Mouse (Mus musculus): ENCODE measurements around the gene Igsf8. TPM values are rescaled to one million over a fixed set of nuclear protein-coding genes. Genes with fewer than 3 reads are reported as not detected.

Gene Igsf8
- polyA plus RNA-seq, 1 experiment from 2014 or later = 20.5 TPM

GRCm38 (mm10) chr1:172328461-172328860 is 67.0 kb downstream of the Igsf8 start:
- no peak for ATAC-seq

GRCm38 (mm10) chr1:172329131-172329530 is 67.7 kb downstream of the Igsf8 start, which contains the start of gene Kcnj9:
Gene Kcnj9 (minus strand): TSS chr1:172329318.
- Histone ChIP-seq H3K4me1 (peaks cover 9% of the 10 kb centered on the region), H3K4me2 (no peak within 1 kb of the TSS), H3K27ac (no peak within 1 kb of the TSS), H3K9ac (no peak within 1 kb of the TSS), H3K27me3 (replicated peaks) (peaks cover 94% of the 10 kb centered on the region), H3K9me3 (replicated peaks) (no peaks in the 10 kb centered on the region), H3K36me3 (no peaks in the 10 kb centered on the region), H3K4me3 (no peak within 1 kb of the TSS)
- ATAC-seq = no peak
- 29% methylated on average over 9 of the region's 9 CpGs for WGBS (ENCODE audit: insufficient replicate concordance)

More at GRCm38 (mm10) chr1:172328461-172328860, 67.0 kb downstream of the Igsf8 start:
- peaks cover 94% of the 10 kb centered on the region for H3K27me3 ChIP-seq (replicated peaks)
- H3K4me1 ChIP-seq = peaks cover 9% of the 10 kb centered on the region
- no peak overlapping the region for H3K9ac ChIP-seq
- no peak overlapping the region for H3K4me2 ChIP-seq
- H3K36me3 ChIP-seq = no peaks in the 10 kb centered on the region
- H3K27ac ChIP-seq = no peak overlapping the region
- H3K4me3 ChIP-seq = no peak overlapping the region
- H3K9me3 ChIP-seq (replicated peaks) = no peaks in the 10 kb centered on the region
- 55% methylated on average over 7 of the region's 7 CpGs for WGBS (ENCODE audit: insufficient replicate concordance)

DNA sequence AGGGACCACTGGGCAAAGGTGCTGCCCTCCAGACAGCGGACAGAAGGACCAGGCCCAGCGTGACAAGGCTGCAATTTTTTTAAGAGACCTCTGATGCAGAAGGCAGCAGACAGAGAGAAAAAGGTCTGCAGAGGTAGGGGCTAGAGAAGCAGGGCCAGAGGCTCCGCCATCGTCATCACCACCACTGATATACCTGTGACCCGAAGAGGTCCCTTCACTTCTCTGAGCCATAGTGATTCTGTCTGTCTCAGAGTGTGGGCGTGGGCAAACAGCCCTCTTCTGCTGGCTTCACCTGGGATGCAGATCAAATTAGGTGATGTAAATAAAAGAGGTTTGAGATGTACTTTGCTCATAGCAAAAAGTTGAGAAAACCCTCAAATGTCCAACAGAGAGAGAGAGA is 68.2 kb downstream of the Igsf8 start:
- Histone ChIP-seq H3K9me3 (replicated peaks) (no peaks in the 10 kb centered on the region), H3K4me3 (no peak overlapping the region), H3K4me2 (no peak overlapping the region), H3K27ac (no peak overlapping the region), H3K9ac (no peak overlapping the region), H3K36me3 (no peaks in the 10 kb centered on the region), H3K4me1 (peaks cover 9% of the 10 kb centered on the region), H3K27me3 (replicated peaks) (peaks cover 94% of the 10 kb centered on the region)
- ATAC-seq = no peak
- WGBS (ENCODE audit: insufficient replicate concordance) = 56% methylated on average over 6 of the region's 6 CpGs

DNA sequence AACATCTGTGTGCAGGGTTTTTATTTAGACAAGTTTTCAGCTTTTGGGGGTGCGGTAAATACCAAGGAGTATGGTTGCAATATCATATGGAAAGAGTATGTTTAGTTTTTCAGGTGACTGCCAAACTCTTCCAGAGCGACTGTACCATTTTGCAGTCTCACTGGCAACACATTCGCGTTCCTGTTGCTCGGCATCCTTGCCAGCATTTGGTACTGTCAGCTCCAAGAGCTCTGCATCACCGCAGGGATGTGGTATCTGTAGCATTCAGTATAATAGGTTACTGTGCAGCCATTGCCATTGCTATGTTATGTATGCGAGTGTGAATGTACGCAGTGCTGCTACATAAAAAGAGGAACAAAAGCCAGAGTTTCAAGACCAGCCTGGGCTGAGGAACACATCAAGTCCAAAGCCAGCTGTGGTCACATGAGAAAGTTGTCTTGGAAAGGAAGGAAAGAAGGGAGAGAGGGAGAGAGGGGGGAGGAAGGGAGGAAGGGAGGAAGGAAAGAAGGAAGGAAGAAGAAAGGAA is 70.0 kb downstream of the Igsf8 start:
- WGBS (ENCODE audit: insufficient replicate concordance) = 49% methylated on average over 8 of the region's 8 CpGs

GRCm38 (mm10) chr1:172332925-172333324 is 71.5 kb downstream of the Igsf8 start:
- ATAC-seq = no peak
- WGBS (ENCODE audit: insufficient replicate concordance) = 53% methylated on average over 2 of the region's 2 CpGs
- Histone ChIP-seq H3K27me3 (replicated peaks) (peaks cover 91% of the 10 kb centered on the region), H3K4me3 (no peak overlapping the region), H3K27ac (no peak overlapping the region), H3K4me1 (no peaks in the 10 kb centered on the region), H3K4me2 (no peak overlapping the region), H3K9me3 (replicated peaks) (no peaks in the 10 kb centered on the region), H3K9ac (no peak overlapping the region), H3K36me3 (no peaks in the 10 kb centered on the region)

More for the DNA sequence above, 70.0 kb downstream of the Igsf8 start:
- Histone ChIP-seq H3K4me3 (no peak overlapping the region), H3K36me3 (no peaks in the 10 kb centered on the region), H3K27ac (no peak overlapping the region), H3K9me3 (replicated peaks) (no peaks in the 10 kb centered on the region), H3K4me2 (no peak overlapping the region), H3K4me1 (0 out of 2 replicates have a peak, but pooled peaks cover under 1% of the 10 kb centered on the region), H3K9ac (no peak overlapping the region), H3K27me3 (replicated peaks) (peaks cover 94% of the 10 kb centered on the region)
- ATAC-seq = no peak

GRCm38 (mm10) chr1:172333512-172333911 is 72.1 kb downstream of the Igsf8 start:
- Histone ChIP-seq H3K36me3 (no peaks in the 10 kb centered on the region), H3K9me3 (replicated peaks) (no peaks in the 10 kb centered on the region), H3K27ac (no peak overlapping the region), H3K4me2 (no peak overlapping the region), H3K27me3 (replicated peaks) (peaks cover 91% of the 10 kb centered on the region), H3K4me3 (no peak overlapping the region), H3K4me1 (no peaks in the 10 kb centered on the region), H3K9ac (no peak overlapping the region)
- 22% methylated on average over 3 of the region's 3 CpGs for WGBS (ENCODE audit: insufficient replicate concordance)
- ATAC-seq = no peak

- no peak overlapping the region for H3K4me3 ChIP-seq
- no peak overlapping the region for H3K9ac ChIP-seq
- no peak overlapping the region for H3K4me2 ChIP-seq
- H3K4me1 ChIP-seq = peaks cover 6% of the 10 kb centered on the region
- H3K27ac ChIP-seq = no peak overlapping the region
- ATAC-seq = no peak
- H3K36me3 ChIP-seq = no peaks in the 10 kb centered on the region
- peaks cover 89% of the 10 kb centered on the region for H3K27me3 ChIP-seq (replicated peaks)
- WGBS (ENCODE audit: insufficient replicate concordance) = 41% methylated on average over 15 of the region's 15 CpGs
- H3K9me3 ChIP-seq (replicated peaks) = no peaks in the 10 kb centered on the region
Observed at GRCm38 (mm10) chr1:172335804-172336203, 74.4 kb downstream of the Igsf8 start.

- WGBS (ENCODE audit: insufficient replicate concordance) = 36% methylated on average over 2 of the region's 2 CpGs
- Histone ChIP-seq H3K4me2 (no peak overlapping the region), H3K27me3 (replicated peaks) (peaks cover 95% of the 10 kb centered on the region), H3K4me1 (peaks cover 14% of the 10 kb centered on the region), H3K4me3 (no peak overlapping the region), H3K27ac (no peak overlapping the region), H3K9me3 (replicated peaks) (no peaks in the 10 kb centered on the region), H3K9ac (no peak overlapping the region), H3K36me3 (no peaks in the 10 kb centered on the region)
- no peak for ATAC-seq
Observed at GRCm38 (mm10) chr1:172337411-172338185, 76.2 kb downstream of the Igsf8 start.

GRCm38 (mm10) chr1:172340729-172341321 is 79.4 kb downstream of the Igsf8 start, which contains the start of gene Kcnj10:
Gene Kcnj10 (plus strand): TSS chr1:172341210.
- peak; percentile 80 for ATAC-seq
- H3K4me3 ChIP-seq = peak within 1 kb of the TSS; percentile 53
- no peaks in the 10 kb centered on the region for H3K36me3 ChIP-seq
- H3K4me2 ChIP-seq = peak within 1 kb of the TSS; percentile 77
- H3K9me3 ChIP-seq (replicated peaks) = no peaks in the 10 kb centered on the region
- no peak within 1 kb of the TSS for H3K27ac ChIP-seq
- peaks cover 92% of the 10 kb centered on the region for H3K27me3 ChIP-seq (replicated peaks)
- H3K4me1 ChIP-seq = peaks cover 14% of the 10 kb centered on the region
- 3% methylated on average over 38 of the region's 38 CpGs for WGBS (ENCODE audit: insufficient replicate concordance)
- no peak within 1 kb of the TSS for H3K9ac ChIP-seq

- WGBS (ENCODE audit: insufficient replicate concordance) = 14% methylated on average over 10 of the region's 10 CpGs
- ATAC-seq = no peak; the same call in 1 of the 2 replicates
Observed at GRCm38 (mm10) chr1:172341386-172341785, 79.9 kb downstream of the Igsf8 start.

DNA sequence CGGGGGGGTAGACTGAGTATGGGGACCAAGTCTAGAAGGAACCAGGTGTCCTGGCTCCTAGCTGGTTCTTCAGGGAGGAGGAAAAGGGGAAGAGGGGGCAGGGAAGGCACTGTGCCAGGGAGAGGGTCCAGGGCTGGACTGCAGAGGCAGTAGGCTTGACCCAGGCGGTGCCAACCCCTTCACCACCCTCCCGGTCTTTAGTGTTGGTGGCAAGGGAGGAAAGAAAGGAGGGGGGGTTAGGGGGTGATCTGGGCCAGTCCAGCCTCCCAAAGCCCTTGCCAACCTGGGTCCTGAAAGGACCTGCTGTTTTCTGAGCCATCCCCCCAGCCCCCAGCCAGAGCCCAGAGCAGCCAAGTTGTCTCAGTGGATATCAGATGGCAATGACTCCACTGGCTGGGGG is 81.3 kb downstream of the Igsf8 start:
- Histone ChIP-seq H3K4me2 (no peak overlapping the region), H3K27me3 (replicated peaks) (peaks cover 92% of the 10 kb centered on the region), H3K9me3 (replicated peaks) (no peaks in the 10 kb centered on the region), H3K9ac (no peak overlapping the region), H3K27ac (no peak overlapping the region), H3K4me3 (no peak overlapping the region), H3K36me3 (no peaks in the 10 kb centered on the region), H3K4me1 (peaks cover 14% of the 10 kb centered on the region)
- 72% methylated on average over 3 of the region's 3 CpGs for WGBS (ENCODE audit: insufficient replicate concordance)
- ATAC-seq = no peak

More at GRCm38 (mm10) chr1:172341386-172341785, 79.9 kb downstream of the Igsf8 start:
- Histone ChIP-seq H3K27ac (no peak overlapping the region), H3K9me3 (replicated peaks) (no peaks in the 10 kb centered on the region), H3K9ac (no peak overlapping the region), H3K36me3 (no peaks in the 10 kb centered on the region), H3K27me3 (replicated peaks) (peaks cover 92% of the 10 kb centered on the region), H3K4me3 (peak overlapping the region; percentile 53), H3K4me2 (peak overlapping the region; percentile 77), H3K4me1 (peaks cover 14% of the 10 kb centered on the region)

- Histone ChIP-seq H3K36me3 (no peaks in the 10 kb centered on the region), H3K27ac (no peak overlapping the region), H3K9ac (no peak overlapping the region), H3K4me2 (no peak overlapping the region), H3K4me3 (no peak overlapping the region), H3K27me3 (replicated peaks) (peaks cover 92% of the 10 kb centered on the region), H3K9me3 (replicated peaks) (no peaks in the 10 kb centered on the region), H3K4me1 (peaks cover 14% of the 10 kb centered on the region)
- 43% methylated on average over 3 of the region's 3 CpGs for WGBS (ENCODE audit: insufficient replicate concordance)
- ATAC-seq = no peak
Observed at GRCm38 (mm10) chr1:172343914-172344313, 82.5 kb downstream of the Igsf8 start.
